Mouse (Mus musculus) Patski (cell line): ENCODE measurements around the gene Cavin1. TPM values are rescaled to one million over a fixed set of nuclear protein-coding genes. Genes with fewer than 3 reads are reported as not detected.

ENCODE experiments used
- ATAC-seq: fragments of 100-300 bp; one replicate; pipeline ENCODE4 v1.8.0; 2021
- CTCF ChIA-PET: fragments of 350-600 bp; sonication (Branson Sonifier 250); formaldehyde crosslinking; loops from one replicate; lab custom pipeline; 2022; ENCODE audit warnings: inconsistent platforms; lab: Charles Lee
- POLR2A ChIA-PET: fragments of 350-600 bp; sonication (Branson Sonifier 250); formaldehyde crosslinking; loops from one replicate; lab custom pipeline; 2022; ENCODE audit warnings: antibody characterized with exemption, inconsistent platforms; lab: Charles Lee
- DNase-seq: peaks from one replicate; pipeline ENCODE4 v3.0.0-alpha.2; 2011; ENCODE audit warnings: low read depth, low spot score
- H3K27me3 ChIP-seq: fragments of 371-371 bp; one replicate; pipeline ENCODE4 v1.5.1; 2021
- CTCF ChIP-seq: fragments of 100-300 bp; IDR thresholded peaks from one replicate; pipeline ENCODE4 v1.5.1; 2021
- in situ Hi-C: fragments of 300-500 bp; cut with MboI; formaldehyde crosslinking; loops from 3 replicates; pipeline ENCODE4 v1.11.1; 2018; ENCODE audit warnings: low pct_unique_long_range_greater_than_20kb, mixed read lengths
- polyA plus RNA-seq: library from polyadenylated mRNA; unstranded; gene quantifications from one replicate; pipeline ENCODE4 v1.2.3, GENCODE M21; 2021

Cavin1 gene
- polyA plus RNA-seq, 1 experiment from 2014 or later: 211 TPM

DNA sequence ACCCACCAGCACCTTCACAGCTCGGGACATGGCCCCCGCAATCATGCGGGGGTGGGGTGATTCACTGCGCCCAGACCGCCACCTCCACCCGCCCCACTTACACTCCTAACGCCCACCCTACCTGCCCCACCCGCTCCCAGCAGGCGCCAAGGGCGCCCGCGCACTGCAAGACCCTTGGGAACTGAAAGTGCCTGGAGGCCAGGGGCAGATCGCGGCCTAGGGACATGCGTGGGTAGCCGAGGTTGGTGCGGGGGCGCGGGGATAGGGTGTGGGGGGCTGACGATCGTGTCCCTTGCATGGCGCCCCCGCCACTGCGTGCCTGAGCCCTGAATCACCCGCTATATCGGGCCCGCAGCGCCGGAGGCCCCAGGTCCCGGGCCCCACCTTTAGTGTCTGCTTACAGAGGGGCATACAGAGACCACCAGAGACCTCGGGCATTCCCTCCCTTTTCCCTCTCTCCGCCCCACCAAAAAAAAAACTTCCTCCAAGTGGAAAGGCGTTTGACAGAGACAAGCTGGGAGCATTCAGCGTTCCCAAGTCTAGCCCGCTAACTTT is 1.4 kb downstream of the Cavin1 start:
- ChIA-PET POLR2A (interaction anchor here (0.6 to 1.3 kb wide), 5 partner anchors 31 to 171 kb away, joined by 3 to 8 read pairs (median 4); no protein-coding TSS in a partner anchor), CTCF (interaction anchor here (1.2 to 1.8 kb wide), 4 partner anchors 10 to 98 kb away, joined by 3 to 4 read pairs (median 4); no protein-coding TSS in a partner anchor)
- TF ChIP-seq CTCF: no peak
- DNase-seq (no peak), ATAC-seq (no peak)
- in situ Hi-C loops: no loop called here
- no peaks in the 10 kb centered on the region for H3K27me3 ChIP-seq

DNA sequence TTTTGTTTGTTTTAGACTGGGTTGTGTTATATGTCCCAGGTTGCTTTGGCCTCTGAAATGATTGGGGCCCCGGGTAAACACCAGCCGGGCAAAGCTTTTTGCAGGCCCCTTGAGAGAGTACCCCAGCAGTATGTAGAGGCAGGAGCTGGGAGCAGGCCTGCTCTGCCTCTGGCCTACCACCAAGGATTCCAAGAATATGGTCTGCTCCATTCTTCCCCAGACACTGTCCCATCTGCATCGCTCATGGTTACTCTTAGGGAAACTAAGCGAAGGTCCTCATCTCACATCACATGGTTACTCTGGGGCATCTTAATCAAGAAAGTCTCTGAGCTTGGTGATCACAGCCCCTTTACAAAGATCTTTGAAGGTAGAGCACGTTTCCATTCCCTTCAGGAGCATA is 2.2 kb downstream of the Cavin1 start:
- POLR2A ChIA-PET: interaction anchor here (0.6 to 1.1 kb wide), 3 partner anchors 18 to 170 kb away, joined by 4 to 8 read pairs (median 6); no protein-coding TSS in a partner anchor
- H3K27me3 ChIP-seq: no peaks in the 10 kb centered on the region
- CTCF ChIA-PET: interaction anchor here (1.2 to 1.8 kb wide), 4 partner anchors 9 to 86 kb away, joined by 3 to 5 read pairs (median 4); no protein-coding TSS in a partner anchor
- in situ Hi-C loops: no loop called here
- TF ChIP-seq CTCF: no peak
- DNase-seq (no peak), ATAC-seq (no peak)

GRCm38 (mm10) chr11:100967881-100968420 is 2.7 kb downstream of the Cavin1 start:
- no peak for TF ChIP-seq CTCF
- no peak for ATAC-seq
- POLR2A ChIA-PET: interaction anchor here (0.5 to 1.1 kb wide), 3 partner anchors 17 to 41 kb away, joined by 4 to 6 read pairs (median 5); no protein-coding TSS in a partner anchor
- in situ Hi-C loops: no loop called here
- CTCF ChIA-PET: interaction anchor here (1.2 to 1.8 kb wide), 4 partner anchors 9 to 87 kb away, joined by 3 to 5 read pairs (median 4); no protein-coding TSS in a partner anchor
- DNase-seq: no peak
- no peaks in the 10 kb centered on the region for H3K27me3 ChIP-seq

DNA sequence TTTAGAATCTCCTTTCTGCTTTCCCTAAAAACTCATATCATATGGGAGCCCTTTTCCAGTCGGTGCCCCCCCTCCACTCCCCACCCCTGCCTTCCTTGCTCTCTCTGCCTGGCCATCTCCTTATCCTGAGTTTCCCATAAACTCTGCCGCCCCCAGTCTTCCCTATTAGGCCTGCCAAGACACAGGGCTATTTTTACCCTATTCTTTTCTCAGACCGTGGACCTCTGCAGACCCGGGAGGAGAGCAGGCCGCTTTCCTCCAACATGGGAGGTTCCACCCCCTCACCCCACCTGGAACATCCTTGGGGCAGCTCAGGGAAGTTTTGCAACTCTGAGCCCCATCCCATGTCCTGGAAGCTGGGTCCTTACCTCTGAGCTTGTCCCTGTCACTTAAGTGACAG is 3.3 kb downstream of the Cavin1 start:
- no peak for TF ChIP-seq CTCF
- no peak for DNase-seq
- in situ Hi-C loops: no loop called here
- no peak for ATAC-seq
- ChIA-PET POLR2A (interaction anchor here (0.5 kb wide), 1 partner anchor 33 kb away, joined by 5 read pairs; no protein-coding TSS in a partner anchor), CTCF (interaction anchor here (1.1 to 1.5 kb wide), 2 partner anchors 10 to 87 kb away, joined by 3 to 5 read pairs; no protein-coding TSS in a partner anchor)
- no peaks in the 10 kb centered on the region for H3K27me3 ChIP-seq

DNA sequence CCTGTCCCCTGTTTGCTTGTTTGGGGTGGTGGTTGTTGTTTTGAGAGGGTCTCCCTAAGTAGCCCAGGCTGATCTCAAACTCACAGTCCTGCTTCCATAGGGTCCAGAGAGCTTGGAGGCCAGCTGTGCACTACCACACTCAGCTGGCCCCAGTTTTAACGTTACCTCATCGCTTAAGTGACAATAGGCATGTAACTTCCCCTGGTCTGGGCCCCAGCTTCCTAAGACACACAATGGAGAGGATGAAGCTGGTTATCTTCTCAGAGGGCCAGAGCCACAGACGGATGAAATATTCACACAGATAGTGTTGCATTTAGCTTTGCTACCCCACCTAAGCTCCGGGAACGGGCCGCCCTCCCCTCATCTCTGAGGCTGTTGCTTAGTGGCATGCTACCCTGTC is 4.9 kb downstream of the Cavin1 start:
- ChIA-PET POLR2A (interaction anchor here (0.8 kb wide), 1 partner anchor 116 kb away, joined by 3 read pairs; no protein-coding TSS in a partner anchor), CTCF (no interaction called here)
- in situ Hi-C loops: no loop called here
- ATAC-seq (no peak), DNase-seq (no peak)
- no peaks in the 10 kb centered on the region for H3K27me3 ChIP-seq
- no peak for TF ChIP-seq CTCF

- no peak for TF ChIP-seq CTCF
- DNase-seq: no peak
- ChIA-PET CTCF (no interaction called here), POLR2A (interaction anchor here (0.7 to 0.8 kb wide), 2 partner anchors 115 to 129 kb away, joined by 3 to 4 read pairs; no protein-coding TSS in a partner anchor)
- ATAC-seq: no peak
- in situ Hi-C loops: no loop called here
- no peaks in the 10 kb centered on the region for H3K27me3 ChIP-seq
These were observed 5.7 kb downstream of the Cavin1 start for GRCm38 (mm10) chr11:100964901-100965542.

DNA sequence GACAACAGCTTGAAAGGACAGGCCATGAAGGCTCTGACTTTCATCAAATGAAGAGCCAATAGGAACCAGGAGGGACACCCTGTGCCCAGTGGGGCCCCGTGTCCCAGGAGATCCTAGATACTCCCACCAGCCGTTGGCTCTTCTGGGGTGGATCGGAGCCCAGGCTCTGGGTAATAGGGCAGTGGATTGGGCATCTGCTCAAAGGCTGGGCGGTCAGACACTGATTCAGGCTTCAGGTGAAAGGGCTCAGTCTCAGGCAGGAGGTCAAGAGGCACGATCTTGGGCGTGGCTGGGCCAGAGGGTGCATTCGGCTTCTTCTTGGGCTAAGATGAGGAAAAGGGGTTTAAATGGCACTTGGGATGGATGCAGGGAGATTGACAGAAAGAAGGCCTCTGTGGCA is 6.5 kb downstream of the Cavin1 start:
- TF ChIP-seq CTCF: no peak
- CTCF ChIA-PET: no interaction called here
- no peak for DNase-seq
- POLR2A ChIA-PET: no interaction called here
- no peak for ATAC-seq
- in situ Hi-C loops: no loop called here
- H3K27me3 ChIP-seq: no peaks in the 10 kb centered on the region

DNA sequence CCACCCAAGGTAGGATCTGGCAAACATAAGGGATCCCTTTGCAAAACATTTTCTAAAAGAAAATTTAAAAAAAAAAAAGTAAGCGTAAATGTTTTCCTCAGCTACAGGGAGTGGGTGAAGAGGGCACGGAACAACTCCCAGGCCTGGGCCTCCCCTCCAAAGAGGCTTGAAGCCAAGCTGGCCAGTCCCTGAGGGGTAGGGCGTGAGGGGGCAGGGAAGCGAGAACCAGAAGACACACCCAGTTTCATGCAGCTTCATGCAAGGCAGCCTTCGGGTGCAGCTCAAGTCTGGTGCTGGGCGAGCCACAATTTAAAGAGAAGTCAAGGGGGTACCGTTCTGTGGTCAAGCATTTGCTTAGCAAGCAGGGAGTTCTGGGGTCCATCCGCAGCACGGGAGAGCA is 7.0 kb downstream of the Cavin1 start:
- no peak for ATAC-seq
- CTCF ChIA-PET: no interaction called here
- POLR2A ChIA-PET: no interaction called here
- in situ Hi-C loops: no loop called here
- H3K27me3 ChIP-seq: no peaks in the 10 kb centered on the region
- DNase-seq: no peak
- no peak for TF ChIP-seq CTCF

GRCm38 (mm10) chr11:100962371-100962911 is 8.2 kb downstream of the Cavin1 start:
- ChIA-PET CTCF (interaction anchor here (1.1 to 1.5 kb wide), 2 partner anchors 9 to 105 kb away, joined by 3 to 4 read pairs; partner anchors contain the start of gene Cavin1), POLR2A (interaction anchor here (0.8 kb wide), 1 partner anchor 98 kb away, joined by 3 read pairs; no protein-coding TSS in a partner anchor)
- in situ Hi-C loops: no loop called here
- ATAC-seq: peak; percentile 76
- no peak for DNase-seq
- no peaks in the 10 kb centered on the region for H3K27me3 ChIP-seq
- TF ChIP-seq CTCF: no peak

DNA sequence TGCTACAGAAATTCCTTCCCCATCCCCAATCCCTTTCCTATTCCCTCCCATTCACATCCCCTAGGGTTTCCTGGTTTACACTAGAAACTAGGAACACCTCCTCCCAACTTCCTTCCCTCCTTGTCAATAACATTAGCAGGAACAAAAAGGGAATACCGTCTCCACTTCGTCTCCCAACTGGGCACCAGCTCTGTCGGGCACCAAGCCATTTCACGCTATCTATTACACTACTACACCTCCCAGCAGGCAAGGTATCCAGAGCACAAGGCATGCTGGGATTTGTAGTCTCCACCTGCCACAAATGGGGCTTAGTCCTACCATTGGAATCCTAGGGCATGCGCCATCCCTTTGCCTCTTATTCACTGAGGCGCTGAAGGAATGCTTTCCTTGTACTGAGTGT is 10.1 kb downstream of the Cavin1 start:
- CTCF ChIA-PET: interaction anchor here (1.1 to 1.7 kb wide), 2 partner anchors 10 to 66 kb away, joined by 3 to 5 read pairs; no protein-coding TSS in a partner anchor
- ATAC-seq: peak; percentile 28
- DNase-seq: no peak
- TF ChIP-seq CTCF: no peak
- in situ Hi-C loops: no loop called here
- no peaks in the 10 kb centered on the region for H3K27me3 ChIP-seq
- POLR2A ChIA-PET: interaction anchor here (0.6 to 0.7 kb wide), 2 partner anchors 60 to 120 kb away, joined by 3 read pairs; no protein-coding TSS in a partner anchor
